Mouse (Mus musculus) brain, embryonic 18.5 days (tissue): Measurements from ENCODE around the gene Krt39.

ENCODE experiments used
- DNase-seq: peaks from one replicate; pipeline ENCODE4 v3.0.0-alpha.2; 2012; ENCODE audit warnings: low read depth, low spot score

Krt39 gene

GRCm38 (mm10) chr11:99472405-99472804 is 48.7 kb downstream of the Krt39 start:
- no peak for DNase-seq

DNA sequence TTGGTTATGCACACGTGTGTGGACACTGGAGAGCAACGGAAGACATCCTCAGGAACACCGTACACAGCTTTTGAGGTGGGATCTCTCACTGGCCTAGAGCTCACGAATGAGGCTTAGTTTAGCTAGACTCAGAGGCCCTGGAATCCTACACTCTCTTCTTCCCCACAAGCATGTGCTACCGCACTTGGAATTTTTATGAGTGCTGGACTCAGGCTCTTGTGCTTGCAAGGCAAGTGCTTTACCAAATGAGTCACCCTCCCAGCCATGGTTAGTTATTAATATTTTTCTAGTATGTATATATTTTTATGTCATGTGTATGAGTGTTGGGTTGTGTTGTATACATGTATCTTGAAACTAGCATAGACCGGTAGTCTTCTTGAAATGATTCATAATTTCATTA is 49.2 kb downstream of the Krt39 start:
- DNase-seq: no peak

GRCm38 (mm10) chr11:99469228-99469627 is 51.9 kb downstream of the Krt39 start:
- DNase-seq: no peak

DNA sequence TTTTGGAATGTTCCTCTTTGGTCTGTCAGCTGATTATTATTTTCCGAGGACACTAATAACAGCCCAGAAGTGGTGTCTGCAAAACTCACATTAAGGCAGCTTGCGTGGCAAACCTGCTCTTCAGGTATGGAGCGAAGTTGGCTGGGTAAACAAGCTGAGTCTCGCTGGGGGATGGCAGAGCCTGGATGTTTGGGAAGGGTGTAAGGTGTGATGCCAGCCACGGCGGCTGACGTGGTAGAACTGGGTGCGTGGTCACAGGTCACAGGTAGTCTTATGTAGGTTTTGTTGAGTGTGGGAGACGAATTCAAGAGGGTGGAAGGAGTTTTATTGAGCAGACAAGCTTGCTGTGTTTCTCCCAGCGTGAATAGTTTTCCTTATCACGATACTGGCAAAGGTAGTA is 52.6 kb downstream of the Krt39 start:
- no peak for DNase-seq

DNA sequence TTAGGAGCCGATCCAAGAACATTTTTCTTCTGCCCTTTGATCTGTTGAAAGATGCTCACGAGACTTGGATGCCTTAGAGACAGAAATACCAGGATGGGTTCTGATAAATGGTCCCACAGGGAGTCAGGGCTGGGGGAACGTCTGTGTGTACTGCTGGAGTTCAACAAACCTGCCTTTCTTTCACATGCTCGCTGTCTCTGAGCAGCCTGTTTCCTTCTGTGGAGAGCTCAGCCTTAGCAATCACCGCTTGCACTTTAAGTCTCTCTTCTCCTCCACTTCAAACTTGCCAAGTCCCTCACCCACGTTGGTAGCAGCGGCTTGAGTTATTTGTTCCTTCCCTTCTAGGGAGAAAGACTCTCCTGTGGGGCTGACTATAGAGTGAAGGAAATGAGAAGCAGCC is 54.8 kb downstream of the Krt39 start:
- no peak for DNase-seq

GRCm38 (mm10) chr11:99464836-99465235 is 56.3 kb downstream of the Krt39 start:
- DNase-seq: peak; percentile 62
